Mouse (Mus musculus): Measurements from ENCODE around the gene Rpl22. TPM values are rescaled to one million over a fixed set of nuclear protein-coding genes. Genes with fewer than 3 reads are reported as not detected.

Rpl22 gene
- total and polyA plus RNA-seq, 3 experiments, result 1,590 to 1,966 (median 1,935) TPM

DNA sequence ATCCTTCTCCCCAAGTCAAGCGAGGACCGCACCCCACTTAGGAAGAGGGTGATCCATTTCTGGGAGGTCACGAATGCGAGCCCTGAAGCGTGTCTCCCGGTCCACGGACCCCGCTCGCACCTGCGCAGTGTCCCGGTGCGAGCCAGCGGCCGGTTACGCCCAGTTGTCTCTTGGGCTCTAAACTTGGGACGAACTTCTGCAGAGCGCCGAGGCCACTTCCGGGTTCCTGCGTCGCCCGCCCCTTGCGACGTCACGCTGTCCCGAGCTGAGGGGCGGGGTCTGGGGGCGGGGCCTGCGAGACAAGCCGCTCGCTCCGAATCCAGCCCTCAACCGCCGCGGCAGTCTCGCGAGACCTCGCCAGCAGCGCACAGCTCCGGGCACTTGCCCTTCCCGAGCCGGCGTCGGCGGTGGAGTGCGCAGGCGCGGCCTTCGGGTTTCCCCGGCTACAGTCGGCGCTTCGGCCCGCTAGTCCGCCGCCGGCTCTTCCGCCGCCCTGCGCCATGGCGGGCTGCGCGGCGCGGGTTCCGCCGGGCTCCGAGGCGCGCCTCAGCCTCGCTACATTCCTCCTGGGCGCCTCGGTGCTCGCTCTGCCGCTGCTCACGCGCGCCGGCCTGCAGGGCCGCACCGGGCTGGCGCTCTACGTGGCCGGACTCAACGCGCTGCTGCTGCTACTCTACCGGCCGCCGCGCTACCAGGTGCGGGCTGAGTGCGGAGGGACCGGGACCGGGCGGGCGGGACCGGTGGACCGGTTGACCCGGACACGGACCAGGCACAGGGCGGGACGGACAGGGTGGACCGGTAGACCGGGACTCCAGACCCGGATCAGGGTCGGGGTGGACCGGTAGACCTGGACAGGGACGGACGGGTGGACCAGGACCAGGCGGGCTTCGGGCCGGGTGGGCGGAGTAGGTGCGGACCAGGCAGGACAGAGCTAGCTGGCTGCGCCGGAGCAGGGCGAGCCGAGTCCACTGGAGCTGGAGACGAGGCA is 28.4 kb upstream of the Rpl22 start, which contains the start of gene Icmt (continued):
- TF ChIP-seq SMC3 (IDR thresholded peaks at IDR 0.05; ENCODE audit: low read depth, low read length), result no peak
- TF ChIP-seq CHD1 (IDR thresholded peaks at IDR 0.05; ENCODE audit: low read depth, low read length), result no peak
- peak; percentile 59; the same call in 1 of the 2 replicates for TF ChIP-seq MXI1 (IDR thresholded peaks at IDR 0.05; ENCODE audit: low read depth, low read length)
- TF ChIP-seq ELF1 (IDR thresholded peaks at IDR 0.05; ENCODE audit: low read depth, low read length), result peak; percentile 100
- TF ChIP-seq ETS1 (conservative IDR thresholded peaks at IDR 0.05; ENCODE audit: low read depth, low read length), result no peak
- TF ChIP-seq MAX (IDR thresholded peaks at IDR 0.05; ENCODE audit: low read length), result no peak
- peak; percentile 56 for TF ChIP-seq SIN3A (IDR thresholded peaks at IDR 0.05; ENCODE audit: low read length)
- TF ChIP-seq NRF1 (IDR thresholded peaks at IDR 0.05; ENCODE audit: low read depth, low read length), result peak; percentile 84
- no peak for TF ChIP-seq RCOR1 (conservative IDR thresholded peaks at IDR 0.05; ENCODE audit: low read depth, low read length)
- peak; percentile 72 for TF ChIP-seq NELFE (IDR thresholded peaks at IDR 0.05; ENCODE audit: low read depth, low read length)
- TF ChIP-seq ZNF384 (IDR thresholded peaks at IDR 0.05; ENCODE audit: low read depth, low read length), result no peak
- no peak; a peak in 1 of 4 replicates for TF ChIP-seq CTCF (conservative IDR thresholded peaks at IDR 0.05 in 1 of 2, IDR thresholded peaks at IDR 0.05 in 1 of 2; ENCODE audit: low read depth in 2 of 2, low read length in 2 of 2)
- TF ChIP-seq TCF12 (IDR thresholded peaks at IDR 0.05; ENCODE audit: low read depth, low read length), result peak; percentile 60
- no peak for TF ChIP-seq RAD21 (IDR thresholded peaks at IDR 0.05; ENCODE audit: low read depth, low read length)
- no peak for TF ChIP-seq PAX5 (IDR thresholded peaks at IDR 0.05; ENCODE audit: low read length)
- TF ChIP-seq CHD2 (IDR thresholded peaks at IDR 0.05; ENCODE audit: low read length), result peak; percentile 99

DNA sequence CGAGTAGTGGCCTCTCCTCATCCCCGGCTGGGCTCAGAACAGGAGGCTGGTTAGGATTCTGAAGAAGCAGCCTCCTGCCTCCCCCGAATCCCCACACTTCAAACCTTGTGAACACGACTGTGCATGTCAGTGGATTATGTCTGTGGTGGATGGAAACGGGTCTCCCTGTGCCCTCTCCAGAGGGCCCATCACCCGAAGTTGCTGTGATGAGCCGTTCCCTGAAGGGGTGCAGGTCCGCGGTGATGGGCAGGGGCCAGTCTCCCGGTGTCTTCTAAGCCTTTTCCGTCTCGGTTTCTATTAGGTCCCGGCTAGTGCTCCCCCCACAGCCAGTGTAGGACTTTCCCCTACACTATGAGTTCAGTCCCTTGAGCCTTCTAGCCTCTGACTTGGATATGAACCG is 26.7 kb upstream of the Rpl22 start:
- H3K27me3 ChIP-seq (replicated peaks), result peaks cover 6% of the 10 kb centered on the region
- DNase-seq (ENCODE audit: extremely low read depth), result no peak
- H3K4me2 ChIP-seq (ENCODE audit: insufficient read depth, low read depth, poor library complexity, severe bottlenecking), result peak overlapping the region; percentile 89; the same call in 1 of the 2 replicates
- peaks cover 5% of the 10 kb centered on the region; the same call in 1 of the 2 replicates for H3K79me2 ChIP-seq (replicated peaks; ENCODE audit: control insufficient read depth, extremely low read depth, insufficient read depth, poor library complexity, severe bottlenecking)
- peaks cover 9 to 31% of the 10 kb centered on the region in 2 experiments; a peak in 3 of 4 replicates for H3K4me1 ChIP-seq (ENCODE audit: control insufficient read depth in 1 of 2, insufficient read depth in 2 of 2)
- no peak overlapping the region; the same call in 1 of the 2 replicates for H3K9ac ChIP-seq (ENCODE audit: insufficient read depth, low read depth)
- TF ChIP-seq GABPA (IDR thresholded peaks at IDR 0.05; ENCODE audit: insufficient replicate concordance, low read depth, low read length), result no peak
- TF ChIP-seq ZC3H11A (IDR thresholded peaks at IDR 0.05; ENCODE audit: low read depth, low read length), result no peak
- TF ChIP-seq EP300 (IDR thresholded peaks at IDR 0.05; ENCODE audit: low read length), result no peak
- no peak overlapping the region for H3K4me3 ChIP-seq (replicated peaks in 1 of 3; ENCODE audit: low read depth in 2 of 3, low read length in 2 of 3, poor library complexity in 1 of 3)
- no peaks in the 10 kb centered on the region for H3K9me3 ChIP-seq (replicated peaks; ENCODE audit: low read length)
- peaks cover 38 to 47% of the 10 kb centered on the region in 2 experiments for H3K36me3 ChIP-seq (replicated peaks in 1 of 2; ENCODE audit: control insufficient read depth in 1 of 2, insufficient read depth in 1 of 2, low read length in 1 of 2)
- in situ Hi-C loops (cut with MboI; ENCODE audit: low pct_ligation_motif_present, low pct_unique_long_range_greater_than_20kb, low sequenced_read_pairs), result loop anchor here (25.0 kb wide), 1 partner anchor 1813 kb away; no protein-coding TSS in a partner anchor
- H3K27ac ChIP-seq (ENCODE audit: insufficient read depth, low read depth), result no peak overlapping the region
- dilution Hi-C loops (cut with MboI; ENCODE audit: extremely low pct_ligation_motif_present, extremely low pct_unique_long_range_greater_than_20kb, low sequenced_read_pairs), result no loop called here
